Mouse (Mus musculus) E14TG2a.4 (cell line): ENCODE results near the gene Gigyf1.

Source experiments
- H3K27me3 ChIP-seq: 2 replicates; pipeline ENCODE4 v1.6.1; 2014; ENCODE audit warnings: low read length, control low read depth; ENCODE audit not compliant: insufficient read depth
- H3K36me3 ChIP-seq: 2 replicates; pipeline ENCODE4 v1.6.1; 2014; ENCODE audit warnings: low read length, control low read depth; ENCODE audit not compliant: insufficient read depth
- H3K4me1 ChIP-seq: replicated peaks from 2 replicates; pipeline ENCODE4 v1.6.1; 2014; ENCODE audit warnings: low read depth, low read length, control low read depth
- H3K4me3 ChIP-seq: replicated peaks from 2 replicates; pipeline ENCODE4 v1.5.1; 2014; ENCODE audit warnings: mild to moderate bottlenecking, low read length
- H3K9me3 ChIP-seq: 2 replicates; pipeline ENCODE4 v1.6.1; 2014; ENCODE audit warnings: low read length, control low read depth
- CTCF ChIP-seq: conservative IDR thresholded peaks from 2 replicates; pipeline ENCODE4 v1.5.1; 2014; ENCODE audit warnings: low read length
- NANOG ChIP-seq: IDR thresholded peaks from 2 replicates; pipeline ENCODE4 v1.6.1; 2014; ENCODE audit warnings: borderline replicate concordance, low read length, mixed read lengths
- POU5F1 ChIP-seq: IDR thresholded peaks from 2 replicates; pipeline ENCODE4 v1.6.1; 2014; ENCODE audit warnings: low read length, borderline replicate concordance

Gene Gigyf1

GRCm38 (mm10) chr5:137518436-137518835, at the start of gene Gigyf1:
Gigyf1 (plus strand) TSS chr5:137518548.
- Histone ChIP-seq H3K4me1 (peaks cover 100% of the 10 kb centered on the region), H3K9me3 (no peaks in the 10 kb centered on the region), H3K4me3 (peak within 1 kb of the TSS; percentile 32; the same call in 1 of the 2 replicates), H3K36me3 (peaks cover 97% of the 10 kb centered on the region), H3K27me3 (no peaks in the 10 kb centered on the region)
- TF ChIP-seq POU5F1 (no peak), CTCF (peak; percentile 68)

GRCm38 (mm10) chr5:137472252-137472904, 46.0 kb upstream of the Gigyf1 start:
- Histone ChIP-seq H3K4me3 (no peak overlapping the region), H3K27me3 (peaks cover 15% of the 10 kb centered on the region), H3K36me3 (no peaks in the 10 kb centered on the region), H3K9me3 (peaks cover 17% of the 10 kb centered on the region), H3K4me1 (no peaks in the 10 kb centered on the region)
- TF ChIP-seq POU5F1 (no peak), NANOG (no peak), CTCF (no peak)

- Histone ChIP-seq H3K27me3 (peaks cover 15% of the 10 kb centered on the region), H3K9me3 (peaks cover 7% of the 10 kb centered on the region), H3K4me1 (no peaks in the 10 kb centered on the region), H3K4me3 (no peak overlapping the region), H3K36me3 (no peaks in the 10 kb centered on the region)
- no peak for TF ChIP-seq CTCF
- TF ChIP-seq NANOG: no peak
- no peak for TF ChIP-seq POU5F1
Measured at GRCm38 (mm10) chr5:137474351-137474750, 44.0 kb upstream of the Gigyf1 start.

GRCm38 (mm10) chr5:137476964-137477363, 41.4 kb upstream of the Gigyf1 start, which contains the start of gene Zan:
Zan (minus strand) TSS chr5:137477064.
- TF ChIP-seq NANOG (no peak), POU5F1 (no peak), CTCF (no peak)
- Histone ChIP-seq H3K9me3 (no peaks in the 10 kb centered on the region), H3K36me3 (no peaks in the 10 kb centered on the region), H3K27me3 (peaks cover 12% of the 10 kb centered on the region; the same call in 1 of the 2 replicates), H3K4me1 (peaks cover 5% of the 10 kb centered on the region), H3K4me3 (no peak within 1 kb of the TSS)

- Histone ChIP-seq H3K27me3 (peaks cover 33% of the 10 kb centered on the region), H3K9me3 (no peaks in the 10 kb centered on the region), H3K4me1 (peaks cover 21% of the 10 kb centered on the region), H3K4me3 (no peak overlapping the region), H3K36me3 (no peaks in the 10 kb centered on the region)
- TF ChIP-seq POU5F1 (no peak), NANOG (no peak), CTCF (peak; percentile 84)
Measured at GRCm38 (mm10) chr5:137481138-137481537, 37.2 kb upstream of the Gigyf1 start.

- TF ChIP-seq CTCF (no peak), NANOG (no peak), POU5F1 (no peak)
Measured at GRCm38 (mm10) chr5:137481897-137482296, 36.5 kb upstream of the Gigyf1 start.

GRCm38 (mm10) chr5:137485071-137485850, 33.1 kb upstream of the Gigyf1 start:
- Histone ChIP-seq H3K36me3 (no peaks in the 10 kb centered on the region), H3K4me1 (peaks cover 25% of the 10 kb centered on the region), H3K27me3 (peaks cover 38% of the 10 kb centered on the region), H3K9me3 (no peaks in the 10 kb centered on the region), H3K4me3 (peak overlapping the region; percentile 69)
- TF ChIP-seq NANOG (no peak), POU5F1 (no peak), CTCF (no peak)

More at GRCm38 (mm10) chr5:137481897-137482296, 36.5 kb upstream of the Gigyf1 start:
- Histone ChIP-seq H3K36me3 (no peaks in the 10 kb centered on the region), H3K9me3 (no peaks in the 10 kb centered on the region), H3K27me3 (peaks cover 38% of the 10 kb centered on the region), H3K4me3 (no peak overlapping the region), H3K4me1 (peaks cover 25% of the 10 kb centered on the region)

- Histone ChIP-seq H3K27me3 (peaks cover 38% of the 10 kb centered on the region), H3K36me3 (no peaks in the 10 kb centered on the region), H3K4me3 (peak overlapping the region; percentile 69), H3K9me3 (no peaks in the 10 kb centered on the region), H3K4me1 (peaks cover 25% of the 10 kb centered on the region)
- TF ChIP-seq NANOG (no peak), POU5F1 (no peak), CTCF (no peak)
Measured at GRCm38 (mm10) chr5:137485851-137486155, 32.5 kb upstream of the Gigyf1 start.

- no peaks in the 10 kb centered on the region for H3K36me3 ChIP-seq
- no peak for TF ChIP-seq POU5F1
- peak; percentile 48 for TF ChIP-seq CTCF
- no peak for TF ChIP-seq NANOG
- H3K4me1 ChIP-seq: peaks cover 19% of the 10 kb centered on the region
- H3K9me3 ChIP-seq: no peaks in the 10 kb centered on the region
- peaks cover 35% of the 10 kb centered on the region for H3K27me3 ChIP-seq
- no peak overlapping the region for H3K4me3 ChIP-seq
Measured at GRCm38 (mm10) chr5:137487616-137488015, 30.7 kb upstream of the Gigyf1 start.
